Mouse (Mus musculus) left cerebral cortex, adult 11 months (tissue): ENCODE results near the gene Traip.

Source experiments
- DNase-seq: peaks from one replicate; pipeline ENCODE4 v3.0.0; 2022; ENCODE audit warnings: low spot score

Gene Traip

DNA sequence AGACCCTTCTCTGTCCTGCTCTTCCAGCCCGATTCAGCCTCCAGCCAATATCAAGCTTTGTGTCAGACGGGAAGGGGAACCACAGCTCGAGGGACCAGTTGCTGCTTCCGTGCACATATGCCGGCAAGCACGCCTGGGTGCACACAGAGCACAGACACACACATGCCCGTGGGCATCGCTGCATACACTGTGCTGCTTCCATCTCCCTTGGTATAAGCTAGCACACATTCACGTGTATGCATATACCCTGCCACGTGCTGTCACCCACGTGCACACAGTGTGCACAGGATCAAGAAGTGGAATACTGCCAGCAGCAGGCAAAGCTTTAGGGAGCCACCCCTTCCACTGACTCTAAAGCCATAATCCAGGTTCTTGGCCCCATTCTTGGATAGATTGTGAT lies 15.8 kb upstream of the Traip start:
- DNase-seq: peak; percentile 51

DNA sequence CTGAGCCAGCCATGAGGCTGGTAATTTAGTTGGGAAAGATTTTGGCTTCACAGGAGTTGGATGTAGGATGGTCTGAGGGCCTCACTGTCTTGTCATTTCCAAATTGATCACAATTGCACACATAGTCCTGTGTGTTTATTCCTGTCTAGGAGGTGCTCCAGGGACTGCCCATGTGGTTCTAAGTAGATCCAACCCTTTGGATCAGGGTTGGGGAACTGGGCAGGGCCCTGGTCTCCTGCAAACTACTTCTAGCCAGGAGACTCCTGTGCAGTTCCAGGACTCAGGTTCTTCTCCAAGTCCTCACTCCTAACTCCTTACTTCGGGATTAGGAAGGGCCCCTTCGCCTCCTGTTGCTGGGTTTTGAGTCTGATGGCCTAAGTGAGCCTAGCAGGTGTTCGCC lies 14.6 kb upstream of the Traip start, which contains the start of gene Camkv:
Gene Camkv (plus strand): TSS at position 301 of the 400 bp plus-strand sequence.
- no peak for DNase-seq

DNA sequence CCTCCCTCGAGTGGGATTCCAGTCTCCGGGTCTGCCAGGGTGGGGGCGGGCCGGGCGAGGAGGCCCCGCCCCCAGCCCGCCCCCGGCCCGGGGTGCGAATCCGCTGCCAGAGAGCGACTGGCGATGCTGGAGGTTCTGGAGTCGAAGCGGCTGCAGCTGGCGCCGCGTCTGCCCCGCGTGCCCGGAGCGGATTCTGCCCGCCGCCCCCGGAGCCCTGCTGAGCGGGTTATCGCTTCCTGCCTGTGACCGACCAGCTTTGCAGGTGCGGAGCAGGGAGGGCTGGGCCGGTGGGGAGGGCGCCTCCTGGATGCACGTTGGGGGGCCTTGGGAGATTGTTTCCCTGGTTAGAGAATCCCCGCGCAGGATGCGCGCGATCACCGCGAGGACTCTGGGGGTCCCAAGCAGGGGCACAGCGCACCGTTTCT lies 14.1 kb upstream of the Traip start:
- no peak for DNase-seq

DNA sequence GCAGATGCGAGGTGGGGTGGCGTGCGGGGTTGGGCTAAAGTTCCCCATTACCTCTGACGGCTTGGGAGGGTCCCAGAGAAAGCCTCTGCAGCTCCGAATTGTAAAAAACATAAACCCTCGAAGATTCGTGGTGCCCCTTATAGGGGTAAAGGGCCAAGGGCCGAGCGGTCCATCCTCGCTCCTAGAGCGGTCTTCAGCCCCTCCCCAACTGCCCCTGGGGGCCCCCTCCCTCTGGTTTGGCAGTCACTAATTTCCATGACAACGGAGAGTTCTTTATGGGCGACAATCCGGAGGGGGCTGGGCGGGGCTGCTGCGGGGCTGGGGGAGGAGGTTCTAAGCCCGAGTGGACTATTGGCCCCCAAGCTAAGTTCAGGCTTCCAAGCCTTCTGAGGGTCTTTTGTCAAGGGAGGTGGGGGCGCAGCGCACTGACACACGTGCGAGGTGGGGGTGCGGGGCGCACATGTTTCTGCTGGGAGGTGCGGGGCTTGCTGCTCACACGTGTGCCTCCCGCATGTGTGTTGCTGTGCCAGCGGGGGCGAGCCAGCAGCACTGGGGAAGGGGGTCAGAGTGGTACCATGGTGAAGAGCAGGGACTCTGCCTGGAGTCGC lies 13.6 kb upstream of the Traip start:
- peak; percentile 54 for DNase-seq

DNA sequence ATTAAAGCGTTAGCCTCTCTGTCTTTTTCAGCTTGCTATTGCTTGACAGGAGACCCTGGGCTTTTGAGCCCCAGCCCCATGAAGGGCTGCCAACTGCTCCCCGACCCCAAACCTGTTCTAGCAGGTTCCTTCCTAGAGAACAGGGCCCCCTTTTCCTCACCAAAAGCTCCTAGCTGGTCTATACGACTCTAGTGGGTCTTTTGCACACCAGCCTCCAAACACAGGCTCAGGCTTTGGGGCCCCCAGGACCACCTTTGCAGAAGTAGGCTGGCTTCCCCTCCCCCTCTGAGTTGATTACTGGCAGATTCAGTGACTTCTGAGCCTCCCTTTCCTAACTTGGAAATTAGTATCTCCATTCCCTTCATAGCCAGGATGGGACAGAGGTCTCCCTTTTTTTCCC lies 13.1 kb upstream of the Traip start:
- no peak for DNase-seq

DNA sequence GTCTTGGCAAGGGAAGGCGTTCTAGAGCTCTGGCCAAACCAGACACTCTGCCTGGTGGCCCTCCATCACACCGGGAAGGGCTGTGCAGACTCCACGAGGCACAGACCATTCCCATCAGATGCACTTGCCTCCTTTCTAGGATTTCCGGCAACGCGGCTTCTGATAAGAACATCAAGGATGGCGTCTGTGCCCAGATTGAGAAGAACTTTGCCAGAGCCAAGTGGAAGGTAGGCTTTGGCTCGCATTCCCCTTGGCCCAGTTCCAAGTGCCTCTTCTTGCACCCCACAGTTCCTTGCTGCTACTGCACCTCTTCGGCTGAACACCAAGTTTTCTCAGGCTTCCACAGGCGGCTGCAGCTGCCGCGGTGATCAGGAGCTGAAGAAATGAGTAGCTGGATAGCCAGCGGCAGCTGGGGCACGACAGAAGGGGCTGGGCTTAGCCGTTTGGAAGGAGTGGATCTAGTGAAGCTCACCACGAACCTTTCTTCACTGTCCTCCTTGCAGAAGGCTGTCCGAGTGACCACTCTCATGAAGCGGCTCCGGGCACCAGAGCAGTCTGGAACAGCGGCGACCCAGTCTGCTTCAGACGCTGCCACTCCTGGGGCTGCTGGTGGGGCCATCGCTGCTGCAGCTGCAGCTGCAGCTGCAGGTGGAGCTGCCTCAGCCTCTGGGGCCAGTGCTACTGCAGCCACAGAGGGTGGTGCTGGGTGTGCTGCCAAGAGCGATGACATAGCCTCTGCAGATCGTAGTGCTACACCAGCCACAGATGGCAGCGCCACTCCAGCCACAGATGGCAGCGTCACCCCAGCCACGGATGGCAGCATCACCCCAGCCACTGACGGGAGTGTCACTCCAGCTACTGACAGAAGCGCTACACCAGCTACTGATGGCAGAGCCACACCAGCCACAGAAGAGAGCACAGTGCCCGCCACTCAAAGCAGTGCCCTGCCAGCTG lies 2.4 kb upstream of the Traip start:
- no peak for DNase-seq

DNA sequence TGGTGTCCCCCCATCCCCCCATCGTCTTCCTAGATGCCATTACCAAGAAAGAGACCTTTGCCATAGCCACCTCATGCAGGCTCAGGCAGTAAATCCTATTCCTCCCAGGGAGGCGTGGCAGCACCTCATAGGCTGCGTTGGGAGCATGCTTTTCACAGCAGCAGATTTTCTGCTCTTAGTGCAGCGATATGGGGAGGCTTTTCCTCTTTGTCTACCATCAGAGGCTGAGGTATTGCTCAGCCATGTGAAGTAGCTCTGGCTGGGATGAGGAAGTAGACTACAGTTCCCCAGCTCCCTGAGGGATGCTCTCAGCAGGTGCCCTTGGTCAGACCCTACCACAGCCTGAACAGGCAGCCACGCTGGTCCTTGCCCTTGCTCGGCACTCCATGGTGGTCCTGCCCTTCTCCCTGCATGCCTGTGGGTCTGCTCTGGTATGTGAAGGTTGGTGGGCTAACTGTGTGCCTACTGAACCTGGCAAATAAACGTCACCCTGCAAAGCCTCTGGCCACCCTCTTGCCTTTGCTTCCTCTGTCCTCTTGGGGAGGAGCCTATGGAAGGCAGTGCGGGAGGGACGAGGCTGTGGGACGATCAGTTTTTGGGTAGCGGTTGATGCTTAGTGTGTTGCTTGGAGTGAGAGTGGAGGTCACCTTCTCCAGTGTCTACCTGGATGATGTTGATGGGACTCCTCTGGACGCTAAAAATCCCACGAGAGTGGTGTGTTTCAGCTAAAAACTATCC lies 583 bp upstream of the Traip start:
- no peak for DNase-seq

DNA sequence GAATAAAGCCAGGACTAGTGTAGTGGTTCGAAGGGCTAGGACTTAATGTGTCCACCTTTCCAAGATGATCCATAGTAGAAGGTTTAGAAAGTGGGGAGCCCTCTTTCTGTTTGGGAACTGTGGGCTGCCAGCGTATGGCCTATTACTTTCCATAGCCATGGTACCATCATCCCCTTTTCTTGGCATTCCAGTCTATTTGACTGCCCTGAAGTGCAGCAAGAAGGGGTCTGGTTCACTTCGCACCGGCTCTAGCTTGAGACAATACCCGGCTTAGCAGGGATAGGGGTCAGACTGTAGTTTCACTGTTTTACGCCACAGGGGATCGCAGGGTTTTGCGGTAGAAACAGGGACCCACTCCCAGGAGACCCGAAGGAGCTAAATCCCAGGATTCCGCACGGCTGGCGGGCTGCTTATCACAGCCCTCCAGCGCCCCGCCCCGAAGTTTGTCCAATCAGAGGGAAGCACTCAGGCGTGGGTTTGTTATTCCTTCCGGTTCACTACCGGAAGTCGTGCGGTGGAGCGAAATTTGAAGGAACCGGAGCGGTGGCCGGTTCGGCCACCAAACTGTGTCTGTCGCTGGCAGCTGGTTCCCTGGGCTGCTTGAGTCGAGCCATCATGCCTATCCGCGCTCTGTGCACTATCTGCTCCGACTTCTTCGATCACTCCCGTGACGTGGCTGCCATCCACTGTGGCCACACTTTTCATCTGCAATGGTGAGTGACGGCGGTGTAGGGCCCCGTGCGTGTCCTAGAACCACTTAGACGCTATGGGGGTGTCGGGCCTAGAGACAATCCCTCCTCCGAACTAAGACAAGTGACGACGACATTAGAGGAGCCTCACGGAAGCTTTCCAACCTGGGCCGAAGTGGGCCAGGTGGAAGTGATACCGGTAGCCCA lies 772 bp downstream of the Traip start:
- DNase-seq: peak; percentile 84

DNA sequence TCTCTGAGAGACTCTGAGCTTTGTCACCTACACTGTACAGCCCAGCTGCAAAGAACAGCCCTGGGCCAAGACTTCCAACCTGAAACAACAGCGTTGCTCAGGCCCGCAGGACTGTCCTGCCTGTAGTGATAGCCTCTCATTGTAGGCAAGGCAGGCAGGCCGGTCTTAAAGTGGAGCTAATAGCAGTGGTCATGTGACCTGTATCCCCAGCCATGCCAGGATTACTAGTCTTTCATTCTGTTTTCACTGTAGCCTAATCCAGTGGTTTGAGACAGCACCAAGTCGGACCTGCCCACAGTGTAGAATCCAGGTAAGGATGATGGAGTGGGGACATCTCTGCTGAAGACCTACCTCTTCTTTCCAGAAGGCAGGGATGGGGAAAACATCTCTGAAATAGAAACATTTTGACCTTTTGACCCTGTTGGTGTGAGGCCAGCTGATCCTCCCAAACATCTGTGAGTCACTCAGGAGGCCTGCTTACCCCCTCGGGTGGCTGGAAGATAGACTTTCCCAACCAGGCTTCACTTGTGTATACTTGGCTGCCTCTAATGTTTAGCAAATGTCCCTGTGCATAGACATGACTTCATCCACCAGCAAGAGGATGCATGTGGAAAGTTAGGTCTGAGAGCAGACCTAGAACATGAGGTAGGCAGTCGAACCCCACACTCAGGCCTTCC lies 5.8 kb downstream of the Traip start:
- DNase-seq: no peak

DNA sequence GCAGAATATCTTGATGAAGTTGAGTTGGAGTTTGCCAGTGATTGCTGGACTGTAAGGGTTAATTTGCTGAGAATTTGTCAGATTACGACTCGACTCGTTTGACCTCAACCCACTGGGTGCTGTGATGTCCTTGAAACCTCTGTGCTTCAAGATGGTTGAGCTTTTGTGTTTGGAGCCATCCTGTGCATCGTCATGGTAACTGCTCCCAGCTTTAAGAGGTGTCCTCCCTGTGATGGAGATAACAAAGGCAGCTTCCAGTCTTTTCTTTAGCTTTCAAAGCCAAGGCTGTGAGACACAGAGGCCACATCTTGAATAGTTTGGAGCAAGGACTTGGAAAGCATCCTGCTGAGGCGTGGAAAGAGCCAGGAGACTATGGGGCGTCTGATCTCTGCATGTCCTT lies 7.2 kb downstream of the Traip start:
- no peak for DNase-seq

DNA sequence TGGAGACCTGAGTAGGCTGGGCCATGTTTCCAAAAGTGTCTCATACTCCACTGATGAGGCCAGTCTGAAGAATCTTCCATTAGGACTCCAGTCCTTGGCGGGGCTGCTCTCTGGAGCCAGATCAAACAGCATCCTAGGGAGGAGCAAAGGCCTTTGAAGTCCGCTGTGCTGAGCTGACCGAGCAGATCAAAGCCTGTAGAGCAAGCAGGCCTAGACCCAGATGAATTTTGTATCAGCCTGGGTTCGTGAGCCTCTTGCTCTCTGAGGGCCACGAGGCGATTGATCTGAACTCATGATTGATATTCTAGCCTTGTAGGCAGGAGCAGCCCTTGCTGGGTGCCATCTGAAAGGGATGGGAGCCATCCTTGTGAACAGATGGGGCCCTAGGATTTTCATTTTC lies 10.0 kb downstream of the Traip start:
- DNase-seq: no peak

DNA sequence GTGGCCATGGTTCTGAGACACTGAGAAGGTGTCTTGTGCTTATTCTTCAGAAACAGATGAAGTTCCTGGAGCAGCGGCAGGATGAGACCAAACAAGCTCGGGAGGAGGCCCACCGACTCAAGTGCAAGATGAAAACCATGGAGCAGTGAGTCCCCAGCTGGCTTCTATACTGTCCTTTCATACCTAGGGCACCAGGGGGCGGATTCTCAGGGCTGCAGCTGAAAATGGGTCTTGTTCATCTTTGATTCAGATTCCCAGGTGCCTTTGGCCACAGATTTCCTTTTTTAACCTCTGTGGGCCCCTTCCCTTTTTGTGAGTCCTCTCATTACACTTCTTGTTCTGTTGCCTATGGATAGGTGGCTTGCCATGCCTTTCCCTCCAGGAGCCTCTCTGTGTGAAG lies 11.0 kb downstream of the Traip start:
- DNase-seq: no peak

DNA sequence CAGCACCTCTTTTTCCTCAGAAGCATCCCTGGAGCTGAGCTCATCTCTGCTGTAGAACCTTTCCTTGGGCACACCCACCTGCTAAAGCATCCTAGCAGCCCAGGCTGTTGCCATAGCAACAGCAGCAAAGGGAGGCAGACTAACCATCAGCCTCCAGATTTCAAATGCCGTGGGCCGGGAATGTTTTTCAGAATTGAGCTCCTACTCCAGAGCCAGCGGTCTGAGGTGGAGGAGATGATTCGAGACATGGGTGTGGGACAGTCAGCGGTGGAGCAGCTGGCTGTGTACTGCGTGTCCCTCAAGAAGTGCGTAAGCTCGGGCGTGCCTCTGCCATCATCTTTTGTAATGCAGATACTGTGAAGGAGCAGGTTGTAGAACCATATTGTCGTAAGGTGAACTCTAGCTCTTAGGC lies 11.4 kb downstream of the Traip start:
- peak; percentile 82 for DNase-seq

DNA sequence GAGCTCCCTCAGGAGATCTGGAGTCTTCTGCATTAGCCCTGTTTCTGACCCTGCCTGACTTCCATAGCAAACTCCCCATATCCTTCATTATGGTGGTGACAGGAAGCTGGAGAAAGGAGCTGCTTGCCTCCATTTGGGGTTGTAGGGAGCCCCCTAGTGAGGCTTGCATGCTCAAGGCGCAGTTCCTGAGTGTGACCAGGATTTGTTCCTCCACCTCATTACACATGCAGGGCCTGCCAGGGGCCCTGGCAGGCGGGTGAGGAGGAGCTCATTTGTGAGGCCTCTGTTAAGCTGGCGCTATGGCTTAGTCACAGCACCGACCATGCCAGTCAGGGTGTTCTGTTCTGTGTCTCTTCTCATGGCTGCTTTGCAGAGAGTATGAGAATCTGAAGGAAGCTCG lies 11.9 kb downstream of the Traip start:
- DNase-seq: peak; percentile 75

DNA sequence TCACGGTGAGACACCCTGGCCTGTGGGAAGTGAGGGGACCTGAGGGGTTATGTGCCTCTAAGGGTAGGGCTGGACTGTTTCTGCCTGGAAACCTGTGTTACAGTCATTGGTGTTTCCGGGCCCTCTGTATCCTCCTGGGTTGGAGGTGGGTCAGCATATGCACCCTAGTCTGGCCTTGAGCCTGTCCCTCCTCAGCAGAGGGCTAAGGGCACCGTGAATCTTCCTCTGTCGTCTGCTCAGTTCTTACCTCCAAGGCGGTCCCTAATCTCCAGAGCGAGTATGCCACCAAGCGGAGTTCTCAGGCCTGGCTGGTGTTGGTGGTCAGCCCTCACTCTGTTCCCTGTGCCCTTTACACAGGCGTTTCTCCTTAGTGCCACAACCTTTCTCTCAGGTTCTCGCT lies 13.0 kb downstream of the Traip start:
- no peak for DNase-seq

DNA sequence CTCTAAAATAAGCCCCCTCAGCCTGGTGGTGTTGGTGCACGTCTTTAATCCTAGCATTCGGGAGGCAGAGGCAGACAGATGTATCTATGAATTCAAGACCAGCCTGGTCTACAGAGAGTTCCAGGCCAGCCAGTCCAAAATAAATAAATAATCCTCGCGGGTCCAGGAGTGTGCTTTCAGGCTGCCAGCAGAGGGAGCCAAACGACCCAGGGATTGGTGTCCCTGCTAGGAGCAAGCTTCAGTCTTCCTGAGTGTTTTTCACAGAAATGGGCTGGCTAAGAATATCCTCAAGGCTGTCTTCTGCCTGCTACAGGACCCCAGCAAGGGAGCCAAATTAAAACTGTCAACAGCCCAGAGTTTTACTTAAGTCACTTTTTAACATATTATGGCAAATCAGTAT lies 13.8 kb downstream of the Traip start:
- DNase-seq: no peak

DNA sequence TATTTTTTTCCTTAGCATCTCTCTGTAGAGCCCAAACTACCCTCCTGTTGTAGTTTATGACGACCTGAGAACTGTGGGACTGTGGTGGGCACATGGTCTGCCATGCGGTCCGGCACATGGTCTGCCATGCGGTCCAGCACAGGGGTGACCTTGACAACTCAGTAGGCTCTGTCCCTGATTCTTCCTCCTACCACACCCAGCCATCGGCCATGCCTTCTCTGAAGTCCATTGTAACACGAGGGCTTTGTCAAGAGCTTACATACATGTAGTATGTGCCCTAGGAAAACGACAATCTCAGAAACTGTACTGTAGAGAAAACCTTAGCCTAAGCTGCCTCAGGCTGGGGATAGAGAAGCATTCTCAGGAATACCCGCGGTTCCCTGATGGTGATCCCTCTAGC lies 14.7 kb downstream of the Traip start:
- no peak for DNase-seq

DNA sequence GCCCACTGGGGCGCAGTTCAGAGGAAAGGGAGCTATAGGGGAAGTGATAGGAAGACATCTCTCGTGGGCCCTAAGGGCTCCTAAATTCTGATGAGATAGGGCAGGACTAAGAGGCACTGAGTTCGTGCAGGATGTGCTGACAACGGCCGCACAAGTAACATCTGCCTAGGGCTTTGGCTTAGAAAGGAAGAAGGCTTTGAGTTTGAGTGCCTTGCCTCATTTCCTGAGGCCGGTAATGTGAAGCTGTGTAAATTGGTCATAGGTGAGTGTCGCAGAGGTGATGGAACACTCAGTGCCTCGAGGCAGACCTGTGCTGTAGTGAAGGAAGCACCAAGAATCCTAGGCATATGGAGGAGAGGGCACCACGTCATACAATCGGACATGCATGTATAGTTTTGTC lies 16.7 kb downstream of the Traip start:
- no peak for DNase-seq

DNA sequence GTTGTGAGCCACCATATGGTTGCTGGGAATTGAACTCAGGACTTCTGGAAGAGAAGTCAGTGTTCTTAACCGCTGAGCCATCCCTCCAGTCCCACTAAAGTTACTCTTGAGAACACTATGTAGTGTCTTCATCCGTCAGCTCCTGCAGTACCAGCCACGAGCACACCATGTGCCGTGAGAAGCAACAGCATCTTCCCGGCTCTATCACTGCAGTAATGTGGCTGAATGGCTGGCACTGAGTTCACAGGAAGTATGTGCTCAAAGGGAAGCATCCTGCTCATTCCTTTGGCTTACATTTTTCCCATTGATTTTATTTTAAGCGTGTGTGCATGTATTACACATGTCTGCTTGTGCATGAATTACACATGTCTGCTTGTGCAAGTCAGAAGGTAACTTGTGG lies 17.5 kb downstream of the Traip start:
- no peak for DNase-seq

DNA sequence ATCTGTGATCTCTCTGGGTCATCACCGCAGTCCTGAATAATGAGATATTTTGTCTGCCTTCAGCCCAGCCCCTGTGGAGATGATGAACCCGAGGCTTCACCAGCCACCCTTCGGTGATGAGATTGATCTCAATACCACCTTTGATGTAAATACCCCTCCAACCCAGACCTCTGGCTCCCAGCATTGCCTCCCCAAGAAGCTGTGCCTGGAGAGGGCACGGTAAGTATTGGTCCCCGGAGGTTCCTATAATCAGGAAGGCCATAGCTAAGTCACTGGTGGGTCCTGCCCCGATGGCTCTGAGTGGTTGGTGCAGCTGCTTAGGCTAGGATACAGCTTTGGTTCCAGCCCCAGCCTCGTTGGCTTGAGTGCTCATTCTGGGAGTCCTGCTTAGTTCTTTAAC lies 18.6 kb downstream of the Traip start:
- no peak for DNase-seq

DNA sequence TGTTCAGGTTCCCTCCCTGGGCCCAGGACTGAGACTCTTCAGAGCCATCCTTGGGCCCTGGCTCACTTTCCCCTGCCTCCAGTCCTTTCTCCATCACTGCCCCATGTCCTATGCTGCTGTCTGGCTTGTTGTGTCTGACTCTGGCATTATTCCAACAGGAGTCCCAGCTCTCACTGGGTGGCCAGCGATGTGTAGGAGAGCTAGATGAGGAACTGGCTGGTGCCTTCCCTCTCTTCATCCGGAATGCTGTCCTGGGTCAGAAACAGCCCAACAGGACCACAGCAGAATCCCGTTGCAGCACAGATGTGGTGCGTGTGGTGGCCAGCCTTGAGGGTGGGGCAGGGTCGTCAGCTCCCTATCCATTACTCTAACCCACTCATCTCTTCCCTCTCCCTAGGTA lies 20.4 kb downstream of the Traip start:
- DNase-seq: no peak
